Mouse (Mus musculus) midbrain, embryonic 11.5 days (tissue): Measurements from ENCODE around the gene Hmcn1. TPM values are rescaled to one million over a fixed set of nuclear protein-coding genes. Genes with fewer than 3 reads are reported as not detected.

Experiments
- ATAC-seq: fragments of 200-750 bp; cut with Nextera tagmentation; 2 replicates; pipeline ENCODE4 v1.8.0; 2017; ENCODE audit warnings: moderate TSS enrichment, moderate library complexity; ENCODE audit not compliant: low FRiP score
- DNase-seq: peaks from one replicate; pipeline ENCODE4 v3.0.0; 2015; ENCODE audit warnings: low spot score; ENCODE audit errors: missing footprints
- H3K27ac ChIP-seq: fragments of 300-500 bp; sonication (generic); 2 replicates; pipeline ENCODE4 v1.5.1; 2014; ENCODE audit warnings: low read depth, low read length
- H3K27me3 ChIP-seq: fragments of 300-500 bp; sonication (generic); 2 replicates; pipeline ENCODE4 v1.6.1; 2014; ENCODE audit warnings: mild to moderate bottlenecking, low read length, moderate library complexity, mixed read lengths; ENCODE audit not compliant: control insufficient read depth, insufficient read depth
- H3K36me3 ChIP-seq: fragments of 300-500 bp; sonication (generic); 2 replicates; pipeline ENCODE4 v1.6.1; 2014; ENCODE audit warnings: mild to moderate bottlenecking, low read length, moderate library complexity, mixed read lengths; ENCODE audit not compliant: control insufficient read depth, insufficient read depth
- H3K4me1 ChIP-seq: fragments of 300-500 bp; sonication (generic); 2 replicates; pipeline ENCODE4 v1.6.1; 2014; ENCODE audit warnings: low read length; ENCODE audit not compliant: control insufficient read depth, insufficient read depth
- H3K4me2 ChIP-seq: fragments of 300-500 bp; sonication (generic); 2 replicates; pipeline ENCODE4 v1.6.1; 2014; ENCODE audit warnings: mild to moderate bottlenecking, moderate library complexity
- H3K4me3 ChIP-seq: fragments of 300-500 bp; sonication (generic); 2 replicates; pipeline ENCODE4 v1.5.1; 2014; ENCODE audit warnings: low read depth, low read length
- H3K9ac ChIP-seq: fragments of 300-500 bp; sonication (generic); 2 replicates; pipeline ENCODE4 v1.6.1; 2014; ENCODE audit warnings: low read length
- H3K9me3 ChIP-seq: fragments of 300-500 bp; sonication (generic); 2 replicates; pipeline ENCODE4 v1.6.1; 2016; ENCODE audit warnings: low read length; ENCODE audit not compliant: control insufficient read depth
- WGBS: fragments of 180-500 bp; shearing (Covaris S2); extraction: QIAGEN DNeasy Blood & Tissue Kit; methylation state at CpG from one replicate; pipeline ENCODE4 v1.1.7; 2014; 5-methylcytosine and 5-hydroxymethylcytosine counted together
- polyA plus RNA-seq: library from polyadenylated mRNA; unstranded; fragments of >200 nt; fragmentation: Nextera tagmentation; extraction: Ambion mirVana; gene quantifications from 2 replicates; pipeline ENCODE4 v1.2.1, GENCODE M21; 2014

The Hmcn1 gene
- polyA plus RNA-seq, 1 experiment from 2014 or later: 6.0 TPM

DNA sequence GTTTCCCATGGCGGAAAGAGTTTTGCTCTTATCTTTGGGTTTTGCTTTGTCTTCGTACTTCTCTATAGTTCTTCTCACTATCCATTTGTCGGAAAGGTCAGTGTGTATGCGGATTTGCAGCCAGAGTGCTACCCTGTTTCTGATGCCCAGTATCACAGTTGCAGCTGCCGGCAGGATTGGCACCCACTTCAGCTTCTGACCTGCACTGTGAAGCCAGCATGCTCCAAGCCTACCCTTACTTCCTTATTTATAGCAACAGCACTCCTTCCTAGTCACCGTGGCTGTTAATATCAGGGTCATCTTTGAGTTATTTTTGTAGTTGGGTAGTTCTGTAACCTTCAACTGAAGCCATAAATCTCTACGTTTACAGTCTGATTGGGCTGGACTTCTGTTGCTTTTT lies 412.7 kb downstream of the Hmcn1 start:
- Histone ChIP-seq H3K9me3 (no peaks in the 10 kb centered on the region), H3K27ac (no peak overlapping the region), H3K9ac (no peak overlapping the region), H3K4me3 (no peak overlapping the region), H3K36me3 (no peaks in the 10 kb centered on the region), H3K27me3 (peaks cover 7% of the 10 kb centered on the region; the same call in 1 of the 2 replicates), H3K4me2 (no peak overlapping the region), H3K4me1 (peaks cover 5% of the 10 kb centered on the region; the same call in 1 of the 2 replicates)
- ATAC-seq: no peak
- 93% methylated on average over 7 of the region's 7 CpGs for WGBS
- DNase-seq: no peak

DNA sequence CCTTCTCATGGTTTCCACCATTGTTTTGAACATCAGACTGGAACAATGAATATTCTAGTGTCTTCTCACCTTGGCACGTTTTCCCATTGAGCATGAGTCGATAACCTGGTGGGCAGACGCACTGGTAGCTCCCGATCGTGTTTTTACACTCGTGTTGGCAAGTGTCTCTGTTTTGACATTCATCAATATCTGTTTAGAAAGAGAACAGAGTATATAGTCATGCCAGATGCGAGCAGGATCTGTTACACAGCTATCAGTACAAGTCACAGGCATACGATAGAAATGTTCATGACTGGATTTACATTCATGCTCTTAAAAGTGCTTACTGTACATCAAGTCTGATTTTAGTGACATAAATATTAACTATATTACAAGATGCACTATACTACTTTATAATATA lies 419.8 kb downstream of the Hmcn1 start:
- ATAC-seq: no peak
- no peak for DNase-seq
- no peak overlapping the region for H3K4me3 ChIP-seq
- no peaks in the 10 kb centered on the region for H3K9me3 ChIP-seq
- no peaks in the 10 kb centered on the region for H3K27me3 ChIP-seq
- H3K4me1 ChIP-seq: no peaks in the 10 kb centered on the region
- no peak overlapping the region for H3K27ac ChIP-seq
- no peak overlapping the region for H3K4me2 ChIP-seq
- WGBS: 90% methylated on average over 8 of the region's 8 CpGs
- no peaks in the 10 kb centered on the region for H3K36me3 ChIP-seq
- H3K9ac ChIP-seq: no peak overlapping the region

DNA sequence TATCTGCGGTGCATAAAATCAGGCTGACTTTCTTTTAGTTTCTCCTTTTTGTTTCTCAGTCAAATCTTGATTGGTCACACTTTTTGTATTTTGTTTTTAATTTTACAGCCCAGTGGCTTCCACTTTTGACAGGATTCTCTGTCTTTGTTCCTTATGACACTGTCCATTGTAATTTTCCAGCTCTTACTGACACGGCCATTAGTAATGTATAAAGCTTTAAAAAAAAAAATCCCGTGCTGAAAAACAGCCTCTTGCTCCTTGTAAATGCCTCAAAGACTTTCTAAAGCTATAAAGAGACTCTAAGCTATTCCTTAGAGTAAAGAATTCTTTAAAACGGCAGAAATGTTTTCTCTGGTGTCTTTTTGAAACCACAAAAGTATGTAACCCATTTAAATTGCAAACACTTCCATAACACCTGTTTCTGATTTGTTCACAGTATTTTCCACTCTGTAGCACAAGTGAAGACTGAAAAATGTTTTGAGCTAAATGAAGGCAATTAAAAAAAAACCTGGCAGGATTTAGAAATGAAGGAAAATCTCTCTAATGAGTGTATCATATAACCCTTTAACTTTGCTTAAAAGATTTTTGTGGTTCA lies 422.6 kb downstream of the Hmcn1 start:
- WGBS: 17% methylated on average over 4 of the region's 4 CpGs
- ATAC-seq: peak; percentile 78
- Histone ChIP-seq H3K9ac (no peak overlapping the region), H3K27ac (no peak overlapping the region), H3K36me3 (no peaks in the 10 kb centered on the region), H3K27me3 (no peaks in the 10 kb centered on the region), H3K9me3 (no peaks in the 10 kb centered on the region), H3K4me1 (no peaks in the 10 kb centered on the region), H3K4me2 (no peak overlapping the region), H3K4me3 (no peak overlapping the region)
- DNase-seq: peak; percentile 86

DNA sequence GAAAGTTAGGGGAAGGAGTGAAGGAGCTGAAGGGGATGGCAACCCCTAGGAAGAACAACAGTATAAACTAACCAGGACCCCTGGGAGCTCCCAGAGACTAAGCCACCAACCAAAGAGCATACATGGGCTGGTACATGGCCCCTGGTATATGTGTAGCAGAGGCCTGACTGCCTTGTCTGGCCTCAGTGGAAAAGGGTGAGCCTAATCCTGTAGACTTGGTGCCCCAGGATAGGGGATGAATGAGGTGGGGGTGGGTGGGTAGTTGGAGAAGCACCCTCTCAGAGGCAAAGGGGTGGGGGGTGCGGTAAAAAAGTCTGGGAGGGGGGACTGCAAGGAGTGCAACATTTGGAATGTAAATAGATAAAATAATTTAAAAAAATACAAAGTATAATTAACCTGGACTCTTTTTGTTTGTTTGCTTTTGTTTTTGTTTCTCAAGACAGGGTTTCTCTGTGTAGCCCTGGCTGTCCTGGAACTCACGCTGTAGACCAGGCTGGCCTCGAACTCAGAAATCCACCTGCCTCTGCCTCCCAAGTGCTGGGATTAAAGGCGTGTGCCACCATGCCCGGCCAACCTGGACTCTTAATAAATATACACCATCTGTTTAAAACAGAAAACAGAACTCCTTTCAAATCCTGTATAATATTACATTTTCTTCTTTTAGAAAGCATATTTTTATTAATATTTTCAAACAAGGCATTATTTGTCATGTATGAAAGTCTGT lies 423.3 kb downstream of the Hmcn1 start:
- H3K27me3 ChIP-seq: no peaks in the 10 kb centered on the region
- no peak overlapping the region for H3K9ac ChIP-seq
- H3K27ac ChIP-seq: no peak overlapping the region
- H3K4me1 ChIP-seq: no peaks in the 10 kb centered on the region
- ATAC-seq (peak; percentile 70), DNase-seq (no peak)
- no peaks in the 10 kb centered on the region for H3K36me3 ChIP-seq
- no peaks in the 10 kb centered on the region for H3K9me3 ChIP-seq
- H3K4me2 ChIP-seq: no peak overlapping the region
- 62% methylated on average over 5 of the region's 5 CpGs for WGBS
- no peak overlapping the region for H3K4me3 ChIP-seq

DNA sequence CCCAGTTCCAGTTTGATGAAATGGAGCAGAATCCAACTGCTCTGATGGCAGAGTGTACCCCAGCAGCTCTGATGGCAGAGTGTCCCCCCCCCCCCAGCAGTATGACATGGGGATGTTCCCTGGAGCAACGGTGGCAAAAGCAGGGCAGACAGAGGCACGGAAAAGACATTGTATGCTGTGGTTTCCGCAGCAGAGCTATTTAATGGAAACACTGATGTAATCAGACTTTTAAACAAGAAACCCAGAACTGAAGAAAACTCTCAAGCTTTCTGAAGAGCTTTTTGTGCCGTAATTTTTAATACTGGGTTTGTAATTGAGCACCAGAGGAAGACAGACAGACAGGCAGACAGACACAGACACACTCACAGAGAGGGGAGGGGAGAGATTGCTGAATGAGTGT lies 426.9 kb downstream of the Hmcn1 start:
- DNase-seq: no peak
- 79% methylated on average over 4 of the region's 4 CpGs for WGBS
- H3K4me1 ChIP-seq: no peaks in the 10 kb centered on the region

DNA sequence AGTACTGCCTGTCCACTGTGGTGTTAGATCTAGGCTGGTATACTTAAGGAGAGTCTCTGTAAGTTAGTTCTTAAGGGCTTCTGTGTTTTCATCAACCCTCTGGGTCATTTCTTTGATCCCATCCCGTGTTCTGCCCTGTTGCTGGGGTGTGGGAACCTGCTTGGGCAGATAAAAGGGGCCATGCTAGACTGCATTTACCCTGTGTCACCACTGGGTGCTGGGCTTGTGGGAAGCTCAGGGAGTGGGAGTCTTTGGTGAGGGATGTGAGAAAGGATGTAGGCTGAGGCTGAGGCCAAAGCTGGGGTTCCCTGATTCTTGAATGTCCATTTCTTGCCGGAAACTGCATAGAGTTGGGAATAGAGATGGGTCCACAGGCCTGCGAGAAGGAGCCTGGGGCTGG lies 436.6 kb downstream of the Hmcn1 start:
- 81% methylated on average over 3 of the region's 3 CpGs for whole genome bisulfite sequencing
- no peak for ATAC-seq
- H3K27me3 ChIP-seq: no peaks in the 10 kb centered on the region

More for the DNA sequence above, 426.9 kb downstream of the Hmcn1 start:
- Histone ChIP-seq H3K4me2 (no peak overlapping the region), H3K9ac (no peak overlapping the region), H3K27me3 (no peaks in the 10 kb centered on the region), H3K9me3 (no peaks in the 10 kb centered on the region), H3K4me3 (no peak overlapping the region), H3K36me3 (no peaks in the 10 kb centered on the region), H3K27ac (no peak overlapping the region)
- ATAC-seq: no peak

DNA sequence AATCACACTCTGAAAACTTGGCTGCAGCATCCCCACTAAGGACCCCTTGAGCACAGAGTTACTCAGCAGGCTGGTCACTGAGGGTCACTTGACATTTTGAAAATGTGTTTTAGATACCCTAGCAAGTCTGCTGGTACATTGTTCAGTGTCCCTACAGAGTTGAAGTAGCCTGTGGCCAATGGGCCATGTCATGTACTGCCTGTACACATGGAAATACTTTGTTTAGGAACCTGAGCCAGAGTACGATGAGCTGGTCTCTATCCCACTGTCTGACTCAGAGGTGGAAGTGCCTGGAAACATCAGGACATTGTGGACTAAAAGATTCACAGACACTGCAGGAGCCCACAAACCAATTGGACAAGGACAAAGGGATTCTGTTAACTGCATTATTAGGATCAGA lies 441.8 kb downstream of the Hmcn1 start:
- no peaks in the 10 kb centered on the region for H3K4me1 ChIP-seq
- H3K9ac ChIP-seq: no peak overlapping the region
- DNase-seq (no peak), ATAC-seq (no peak)
- no peaks in the 10 kb centered on the region for H3K9me3 ChIP-seq
- no peaks in the 10 kb centered on the region for H3K36me3 ChIP-seq
- 85% methylated on average over 1 of the region's 1 CpGs for WGBS
- H3K4me2 ChIP-seq: no peak overlapping the region
- H3K27ac ChIP-seq: no peak overlapping the region
- no peaks in the 10 kb centered on the region for H3K27me3 ChIP-seq
- no peak overlapping the region for H3K4me3 ChIP-seq

More for the DNA sequence above, 436.6 kb downstream of the Hmcn1 start:
- no peaks in the 10 kb centered on the region for H3K36me3 ChIP-seq
- H3K9ac ChIP-seq: no peak overlapping the region
- H3K4me2 ChIP-seq: no peak overlapping the region
- DNase-seq: no peak
- no peak overlapping the region for H3K4me3 ChIP-seq
- no peaks in the 10 kb centered on the region for H3K9me3 ChIP-seq
- H3K4me1 ChIP-seq: no peaks in the 10 kb centered on the region
- no peak overlapping the region for H3K27ac ChIP-seq

DNA sequence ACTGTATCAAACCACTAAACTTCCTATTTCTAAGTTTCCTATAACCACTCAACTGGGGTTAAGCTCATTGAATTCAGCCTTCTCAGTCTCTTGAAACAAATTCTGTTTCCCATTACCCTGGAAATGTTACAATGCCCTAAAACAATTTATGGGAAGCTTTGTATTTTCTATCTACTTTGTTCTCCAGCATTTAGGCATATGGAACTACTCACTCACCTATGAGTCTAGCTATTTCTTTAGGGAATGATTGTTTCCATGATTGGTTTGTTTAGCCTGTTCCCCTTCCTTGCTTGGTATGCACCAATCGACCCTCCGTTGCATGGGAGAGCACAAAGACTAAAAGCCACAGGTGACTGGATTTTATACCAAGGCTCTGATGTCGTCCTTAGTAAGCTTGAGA lies 446.8 kb downstream of the Hmcn1 start:
- 74% methylated on average over 3 of the region's 3 CpGs for WGBS
- Histone ChIP-seq H3K4me3 (no peak overlapping the region), H3K27me3 (no peaks in the 10 kb centered on the region), H3K4me2 (no peak overlapping the region), H3K9ac (no peak overlapping the region), H3K9me3 (no peaks in the 10 kb centered on the region), H3K4me1 (no peaks in the 10 kb centered on the region), H3K27ac (no peak overlapping the region), H3K36me3 (no peaks in the 10 kb centered on the region)
- ATAC-seq (no peak), DNase-seq (no peak)

DNA sequence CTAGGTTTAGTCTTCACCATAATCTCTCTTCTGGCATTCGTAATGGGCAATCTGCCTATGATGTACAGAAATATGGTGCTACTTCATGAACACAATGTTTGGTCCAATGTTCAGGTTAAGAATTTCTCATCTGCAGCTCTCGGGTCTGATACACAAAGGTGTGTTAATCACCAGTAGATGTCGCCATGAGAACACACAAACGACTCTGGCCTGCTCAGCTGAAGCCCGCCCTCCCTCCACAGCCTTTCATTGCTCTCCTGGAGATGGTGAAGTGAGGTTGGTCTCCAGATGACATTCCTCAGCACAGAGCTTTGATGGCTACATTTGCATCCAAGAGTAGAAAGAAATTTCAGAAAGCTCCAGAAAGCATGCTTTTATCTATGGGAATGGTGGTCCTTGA lies 453.0 kb downstream of the Hmcn1 start:
- Histone ChIP-seq H3K9me3 (no peaks in the 10 kb centered on the region), H3K27me3 (no peaks in the 10 kb centered on the region), H3K4me2 (no peak overlapping the region), H3K4me3 (no peak overlapping the region), H3K9ac (no peak overlapping the region), H3K36me3 (no peaks in the 10 kb centered on the region), H3K27ac (no peak overlapping the region), H3K4me1 (0 out of 2 replicates have a peak, but pooled peaks cover 5% of the 10 kb centered on the region)
- WGBS: 14% methylated on average over 5 of the region's 5 CpGs
- DNase-seq (peak; percentile 93), ATAC-seq (peak; percentile 83)
